Mouse (Mus musculus) thymus, postnatal 4 days (tissue): ENCODE measurements at regions not wholly inside any gene's neighbourhood (a gene's known extent, or its start where the extent isn't known, plus 50 kb on each side); places are given as distances from the start of the nearest gene placed in this dataset.

Experiments used
- DNase-seq: peaks from one replicate; pipeline ENCODE4 v3.0.0; 2021

DNA sequence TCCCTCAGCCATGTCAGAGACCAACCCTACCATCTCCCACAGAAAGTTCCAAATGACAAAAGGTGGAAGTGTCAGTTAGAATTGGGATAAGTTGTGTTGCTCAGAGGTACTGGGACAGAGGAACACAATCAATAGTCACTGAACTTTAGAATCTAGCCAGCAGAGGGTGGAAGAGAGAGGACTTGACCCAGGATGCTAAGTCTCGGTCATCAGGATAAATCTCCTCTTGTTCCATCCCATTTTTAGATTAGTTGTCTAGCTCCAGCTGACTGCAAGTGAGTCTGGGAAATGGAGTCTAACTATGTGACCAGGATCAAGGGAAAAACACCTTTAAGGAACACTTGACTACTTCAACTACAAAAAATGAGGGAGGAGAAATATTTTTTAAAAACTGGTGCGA lies 91.5 kb downstream of the Fam84b start:
- no peak for DNase-seq

DNA sequence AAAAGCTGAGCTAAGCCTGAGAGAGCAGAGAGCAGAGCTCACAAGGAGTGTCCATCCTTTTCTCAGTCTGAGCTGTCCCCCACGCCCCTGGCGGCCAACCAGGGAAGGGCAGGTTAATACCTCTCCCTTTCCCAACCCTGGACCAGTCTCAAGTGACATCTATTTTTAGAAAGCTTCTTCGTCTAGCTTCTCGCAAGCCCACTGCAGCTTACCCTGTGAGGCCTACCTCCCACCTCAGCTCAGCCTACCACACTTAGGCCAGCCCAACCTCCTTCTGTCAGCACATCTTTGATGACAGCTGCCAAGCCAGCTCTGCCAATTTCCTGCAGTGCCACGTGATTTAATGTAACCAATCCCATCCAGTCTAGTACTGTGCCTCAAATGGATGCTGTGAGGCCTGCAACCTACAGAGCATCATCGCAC lies 93.6 kb downstream of the Fam84b start:
- DNase-seq = peak; percentile 78

- no peak for DNase-seq
Observed at GRCm38 (mm10) chr15:60754246-60754645, 99.3 kb downstream of the Fam84b start.

DNA sequence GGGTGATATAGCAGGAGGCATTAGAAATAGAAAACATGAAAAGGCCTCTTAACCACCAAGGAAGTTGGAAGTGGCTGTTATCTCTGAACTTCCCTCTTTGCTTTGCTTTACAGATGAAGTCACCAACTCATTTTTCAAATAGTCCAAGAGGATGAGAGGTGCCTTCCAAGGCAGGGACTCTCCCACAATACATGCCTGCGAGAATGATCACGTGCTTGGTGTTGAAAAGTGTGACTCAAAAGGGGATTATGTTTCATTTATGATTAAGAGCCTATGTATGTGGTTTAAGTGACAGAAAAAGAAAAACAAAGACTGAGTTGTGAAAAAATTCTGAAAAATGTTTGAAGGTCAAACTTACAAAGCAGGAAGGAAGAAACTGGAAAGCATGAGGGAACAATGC lies 114.0 kb downstream of the Fam84b start:
- DNase-seq = no peak

DNA sequence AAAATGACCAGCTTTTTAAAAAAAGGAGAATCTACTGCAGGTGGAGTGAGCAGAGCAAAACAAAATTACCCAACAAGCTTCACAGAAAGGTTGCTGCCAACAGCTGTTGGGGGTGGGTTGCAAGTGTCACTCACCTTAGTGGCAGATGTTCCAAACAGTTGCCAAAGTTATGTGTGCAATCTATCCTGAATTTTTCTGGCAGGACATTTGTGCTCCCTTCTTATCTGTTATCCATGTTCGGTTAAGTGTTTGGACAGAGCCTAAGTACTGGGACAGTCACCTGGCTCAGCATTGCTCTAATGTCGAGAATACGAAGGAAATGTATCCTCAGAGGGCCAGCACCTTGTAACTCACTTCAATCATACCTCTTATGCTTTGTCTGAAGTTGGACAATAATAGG lies 115.3 kb downstream of the Fam84b start:
- DNase-seq = no peak

DNA sequence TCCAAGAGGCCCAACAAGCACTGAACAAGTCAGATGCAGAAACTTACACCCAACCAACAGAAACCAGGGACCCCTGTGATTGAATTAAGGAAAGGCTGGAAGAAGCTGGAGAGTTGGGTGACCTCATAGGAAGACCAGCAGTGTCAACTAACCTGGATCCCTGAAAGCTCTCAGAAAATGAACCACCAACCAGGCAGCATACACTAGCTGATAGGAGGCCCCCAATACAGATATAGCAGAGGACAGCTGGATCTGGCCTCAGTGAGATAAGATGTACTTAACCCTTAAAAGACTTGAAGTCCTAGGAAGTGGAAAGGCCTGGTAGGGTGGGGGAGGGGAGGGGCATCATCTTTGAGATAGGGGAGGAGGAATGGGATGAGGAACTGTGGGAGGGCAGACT lies 121.2 kb downstream of the Fam84b start:
- no peak for DNase-seq

DNA sequence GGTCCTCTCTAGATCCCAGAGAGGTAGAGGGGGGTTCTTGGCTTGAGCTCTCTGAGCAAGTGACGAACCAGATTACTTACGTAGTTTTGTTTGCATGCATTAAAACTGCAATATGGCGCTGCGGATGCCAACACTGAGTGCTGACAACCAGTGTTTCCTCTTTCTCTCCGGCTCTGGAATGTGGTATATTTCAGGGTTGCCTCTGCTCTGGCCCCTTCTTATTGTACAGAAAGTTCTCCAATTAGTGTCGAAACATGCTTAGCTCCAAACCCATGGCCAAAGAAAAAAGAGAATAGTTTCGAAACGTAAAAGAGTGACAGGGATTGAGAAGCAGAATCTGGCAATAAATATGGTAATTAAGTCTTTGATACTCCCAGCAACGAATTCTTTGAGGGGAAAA lies 124.8 kb downstream of the Fam84b start:
- DNase-seq = no peak

GRCm38 (mm10) chr15:60728337-60728736 lies 125.2 kb downstream of the Fam84b start:
- no peak for DNase-seq

DNA sequence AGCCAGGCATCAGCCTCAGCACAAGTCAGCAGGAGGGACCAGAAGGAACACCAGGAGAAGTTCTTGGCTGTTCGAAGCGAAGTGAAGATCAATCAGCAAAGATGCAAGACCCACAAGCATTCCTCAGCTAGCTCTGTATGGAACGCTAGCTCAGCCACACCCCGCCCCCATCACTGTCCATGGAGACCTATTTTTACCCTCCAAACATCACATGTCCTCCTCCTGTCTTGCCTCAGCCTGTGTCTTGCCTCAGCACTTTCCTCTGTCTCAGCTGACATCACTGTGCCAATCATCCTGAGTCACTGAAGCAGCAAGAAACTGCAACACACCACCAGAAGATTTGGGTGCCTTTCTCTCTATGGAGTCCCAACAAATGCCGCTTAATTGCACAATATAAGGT lies 134.2 kb downstream of the Fam84b start:
- DNase-seq = no peak

GRCm38 (mm10) chr15:60708678-60709077 lies 144.9 kb downstream of the Fam84b start:
- DNase-seq = no peak

- DNase-seq = no peak
Observed at GRCm38 (mm10) chr15:60706009-60706408, 147.6 kb downstream of the Fam84b start.

GRCm38 (mm10) chr15:60701273-60701672 lies 152.3 kb downstream of the Fam84b start:
- no peak for DNase-seq

DNA sequence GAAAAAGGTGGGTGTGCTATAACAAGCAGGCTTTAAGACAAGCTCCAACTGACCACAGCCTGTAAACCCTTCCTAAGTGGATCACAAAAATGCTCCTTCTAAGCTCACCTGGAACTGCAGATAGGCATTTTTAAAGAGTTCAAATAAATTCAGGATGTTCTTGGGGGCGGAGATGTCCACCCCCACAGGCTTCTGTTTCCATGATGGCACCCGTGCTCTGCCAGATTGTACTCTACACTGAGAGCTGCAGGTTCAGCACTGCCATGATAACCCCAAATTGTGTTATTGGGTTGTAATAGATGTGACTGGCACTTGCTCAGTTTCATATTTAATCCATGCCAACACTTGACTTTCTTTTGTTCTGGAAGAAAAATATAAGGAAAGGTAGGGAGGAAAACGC lies 158.8 kb downstream of the Fam84b start:
- DNase-seq = no peak

GRCm38 (mm10) chr15:60693751-60694500 lies 159.7 kb downstream of the Fam84b start:
- peak; percentile 82 for DNase-seq

GRCm38 (mm10) chr15:60692718-60693597 lies 160.6 kb downstream of the Fam84b start:
- DNase-seq = no peak

- DNase-seq = no peak
Observed at GRCm38 (mm10) chr15:60692149-60692548, 161.4 kb downstream of the Fam84b start.

DNA sequence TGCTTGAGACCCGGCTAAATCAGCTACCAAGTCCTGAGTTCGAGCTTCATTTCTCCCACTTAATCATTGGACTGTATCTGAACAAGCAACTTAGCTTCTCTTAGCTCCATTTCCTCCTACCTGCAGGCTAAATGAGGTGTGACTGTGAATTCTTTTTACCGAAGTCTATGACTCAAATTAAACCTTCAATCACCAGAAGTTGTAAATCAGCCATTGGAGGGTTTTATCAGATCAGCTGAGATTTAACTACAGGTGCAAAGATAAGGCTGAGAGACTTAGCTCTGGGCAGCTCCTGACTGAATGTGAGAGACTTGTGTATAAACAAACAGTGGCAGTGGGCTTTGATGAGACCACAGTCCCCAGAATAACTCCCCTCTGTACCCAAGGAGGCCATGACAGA lies 176.2 kb downstream of the Fam84b start:
- DNase-seq = no peak

GRCm38 (mm10) chr15:60657572-60657971 lies 196.0 kb downstream of the Fam84b start:
- no peak for DNase-seq

- DNase-seq = no peak
Observed at GRCm38 (mm10) chr15:60655113-60655512, 198.5 kb downstream of the Fam84b start.

- no peak for DNase-seq
Observed at GRCm38 (mm10) chr15:60649252-60649651, 204.3 kb downstream of the Fam84b start.

DNA sequence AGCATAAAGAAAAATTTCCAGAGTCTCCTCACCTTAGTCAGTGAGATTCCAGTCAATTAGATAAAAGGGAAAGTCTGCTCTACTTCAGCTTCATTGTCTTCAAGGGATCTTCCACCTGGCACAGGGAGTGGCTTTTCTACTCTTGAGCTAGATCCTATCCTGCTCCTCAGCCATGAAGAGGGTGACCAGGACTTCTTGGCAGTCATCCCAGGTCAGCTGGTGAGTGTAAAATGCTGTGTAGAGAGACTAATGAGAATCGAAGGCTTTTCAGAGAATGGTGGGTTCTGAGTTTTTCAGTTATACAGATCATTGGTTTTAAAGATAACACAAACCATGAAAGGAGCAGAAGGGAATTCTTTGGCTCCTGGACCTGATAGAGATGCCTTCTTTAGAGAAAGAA lies 211.8 kb downstream of the Fam84b start:
- DNase-seq = no peak

GRCm38 (mm10) chr15:60633457-60633850 lies 220.1 kb downstream of the Fam84b start:
- no peak for DNase-seq

DNA sequence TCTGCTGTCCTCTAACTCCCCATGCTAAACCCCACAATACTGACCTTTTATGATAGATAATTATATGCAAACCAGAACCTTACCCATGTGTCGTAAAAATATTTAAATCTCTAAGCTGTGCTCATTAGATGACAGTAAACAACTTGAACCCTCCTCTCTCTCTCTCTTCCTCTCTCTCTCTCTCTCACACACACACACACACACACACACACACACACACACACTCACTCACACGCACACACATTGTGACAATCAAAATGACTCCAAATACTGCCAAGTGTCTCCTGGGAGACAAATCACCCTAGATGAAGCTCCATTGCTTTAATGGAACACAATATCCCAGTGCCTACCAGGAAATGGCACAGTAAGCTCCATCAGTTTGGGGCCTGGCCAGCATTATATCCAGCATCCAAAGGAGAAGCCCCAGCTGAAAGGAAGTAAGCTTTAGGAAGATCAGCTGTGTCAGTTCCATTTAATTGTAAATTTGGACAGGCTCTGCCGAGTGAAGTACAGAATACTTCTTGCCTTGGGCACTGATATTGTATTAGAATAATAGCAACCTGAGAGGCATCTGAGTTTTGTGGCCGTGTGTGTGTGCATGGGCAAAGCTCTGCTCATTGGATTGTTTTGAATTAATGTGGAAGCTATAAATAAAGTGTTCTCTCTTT lies 220.7 kb downstream of the Fam84b start:
- DNase-seq = no peak
